Mouse (Mus musculus) kidney, postnatal 14 days (tissue): ENCODE measurements at regions not wholly inside any gene's neighbourhood (a gene's known extent, or its start where the extent isn't known, plus 50 kb on each side); places are given as distances from the start of the nearest gene placed in this dataset.

Experiments
- DNase-seq: peaks from one replicate; pipeline ENCODE4 v3.0.0; 2022; ENCODE audit warnings: mixed read lengths

- DNase-seq = peak; percentile 1
These were observed 141.9 kb upstream of the Rasa1 start for GRCm38 (mm10) chr13:85430821-85431220.

GRCm38 (mm10) chr13:85430040-85430439, 141.1 kb upstream of the Rasa1 start:
- no peak for DNase-seq

- DNase-seq = no peak
These were observed 129.7 kb upstream of the Rasa1 start for GRCm38 (mm10) chr13:85418671-85419070.

- no peak for DNase-seq
These were observed 126.0 kb upstream of the Rasa1 start for GRCm38 (mm10) chr13:85414951-85415350.

- no peak for DNase-seq
These were observed 122.4 kb upstream of the Rasa1 start for GRCm38 (mm10) chr13:85411327-85411726.

- no peak for DNase-seq
These were observed 109.9 kb upstream of the Rasa1 start for GRCm38 (mm10) chr13:85398834-85399233.

GRCm38 (mm10) chr13:85376338-85376998, 87.5 kb upstream of the Rasa1 start:
- DNase-seq = no peak

GRCm38 (mm10) chr13:85359621-85360020, 70.7 kb upstream of the Rasa1 start:
- DNase-seq = no peak

GRCm38 (mm10) chr13:85359143-85359542, 70.2 kb upstream of the Rasa1 start:
- no peak for DNase-seq

GRCm38 (mm10) chr13:85352061-85352460, 63.1 kb upstream of the Rasa1 start:
- DNase-seq = no peak
